Mouse (Mus musculus) limb, embryonic 11.5 days (tissue): ENCODE data around the gene Acvr2b. TPM values are rescaled to one million over a fixed set of nuclear protein-coding genes. Genes with fewer than 3 reads are reported as not detected.

Experiments
- ATAC-seq: fragments of 200-750 bp; cut with Nextera tagmentation; 2 replicates; pipeline ENCODE4 v1.8.0; 2017; ENCODE audit warnings: low read depth; ENCODE audit not compliant: insufficient number of reproducible peaks, low FRiP score, low TSS enrichment
- DNase-seq: peaks from one replicate; pipeline ENCODE4 v3.0.0-alpha.2; 2015; ENCODE audit warnings: low spot score
- H3K27ac ChIP-seq: fragments of 300-500 bp; sonication (generic); replicated peaks from 2 replicates; pipeline ENCODE4 v1.5.1; 2014; ENCODE audit warnings: low read depth, mild to moderate bottlenecking, low read length
- H3K27me3 ChIP-seq: fragments of 300-500 bp; sonication (generic); 2 replicates; pipeline ENCODE4 v1.6.1; 2014; ENCODE audit warnings: mild to moderate bottlenecking, low read length, mixed read lengths; ENCODE audit not compliant: control insufficient read depth, insufficient read depth
- H3K36me3 ChIP-seq: fragments of 300-500 bp; sonication (generic); 2 replicates; pipeline ENCODE4 v1.6.1; 2014; ENCODE audit warnings: mild to moderate bottlenecking, low read length, moderate library complexity, mixed read lengths; ENCODE audit not compliant: control insufficient read depth, insufficient read depth
- H3K4me1 ChIP-seq: fragments of 300-500 bp; sonication (generic); 2 replicates; pipeline ENCODE4 v1.6.1; 2014; ENCODE audit warnings: low read length, mixed read lengths; ENCODE audit not compliant: control insufficient read depth, insufficient read depth
- H3K4me2 ChIP-seq: fragments of 300-500 bp; sonication (generic); 2 replicates; pipeline ENCODE4 v1.6.1; 2014; ENCODE audit warnings: low read depth, mild to moderate bottlenecking, moderate library complexity; ENCODE audit not compliant: severe bottlenecking
- H3K4me3 ChIP-seq: fragments of 300-500 bp; sonication (generic); 2 replicates; pipeline ENCODE4 v1.5.1; 2014; ENCODE audit warnings: low read depth, low read length
- H3K9ac ChIP-seq: fragments of 300-500 bp; sonication (generic); 2 replicates; pipeline ENCODE4 v1.6.1; 2014; ENCODE audit warnings: mild to moderate bottlenecking, low read length
- H3K9me3 ChIP-seq: fragments of 300-500 bp; sonication (generic); 2 replicates; pipeline ENCODE4 v1.6.1; 2016; ENCODE audit warnings: low read length; ENCODE audit not compliant: control insufficient read depth
- WGBS: fragments of 180-500 bp; shearing (Covaris S2); extraction: QIAGEN DNeasy Blood & Tissue Kit; methylation state at CpG from one replicate; pipeline ENCODE4 v1.1.7; 2014; 5-methylcytosine and 5-hydroxymethylcytosine counted together
- polyA plus RNA-seq: library from polyadenylated mRNA; unstranded; fragments of >200 nt; fragmentation: Nextera tagmentation; extraction: Ambion mirVana; gene quantifications from 2 replicates; pipeline ENCODE4 v1.2.1, GENCODE M21; 2014

Acvr2b gene
- polyA plus RNA-seq, 1 experiment from 2014 or later = 62.0 TPM

- no peak for DNase-seq
- no peak for ATAC-seq
- Histone ChIP-seq H3K27me3 (no peaks in the 10 kb centered on the region), H3K4me1 (peaks cover 4% of the 10 kb centered on the region), H3K4me3 (no peak overlapping the region), H3K27ac (no peak overlapping the region), H3K9ac (no peak overlapping the region), H3K36me3 (peaks cover 5% of the 10 kb centered on the region; the same call in 1 of the 2 replicates), H3K4me2 (no peak overlapping the region), H3K9me3 (no peaks in the 10 kb centered on the region)
- WGBS = 74% methylated on average over 8 of the region's 8 CpGs
These were observed 67.9 kb downstream of the Acvr2b start for GRCm38 (mm10) chr9:119469691-119470353.

GRCm38 (mm10) chr9:119472412-119472918 lies 70.5 kb downstream of the Acvr2b start:
- Histone ChIP-seq H3K9ac (no peak overlapping the region), H3K4me2 (no peak overlapping the region), H3K27ac (no peak overlapping the region), H3K27me3 (no peaks in the 10 kb centered on the region), H3K4me3 (no peak overlapping the region), H3K4me1 (peaks cover 4% of the 10 kb centered on the region), H3K36me3 (no peaks in the 10 kb centered on the region; the same call in 1 of the 2 replicates), H3K9me3 (no peaks in the 10 kb centered on the region)
- DNase-seq (no peak), ATAC-seq (no peak)
- 83% methylated on average over 11 of the region's 11 CpGs for whole genome bisulfite sequencing

DNA sequence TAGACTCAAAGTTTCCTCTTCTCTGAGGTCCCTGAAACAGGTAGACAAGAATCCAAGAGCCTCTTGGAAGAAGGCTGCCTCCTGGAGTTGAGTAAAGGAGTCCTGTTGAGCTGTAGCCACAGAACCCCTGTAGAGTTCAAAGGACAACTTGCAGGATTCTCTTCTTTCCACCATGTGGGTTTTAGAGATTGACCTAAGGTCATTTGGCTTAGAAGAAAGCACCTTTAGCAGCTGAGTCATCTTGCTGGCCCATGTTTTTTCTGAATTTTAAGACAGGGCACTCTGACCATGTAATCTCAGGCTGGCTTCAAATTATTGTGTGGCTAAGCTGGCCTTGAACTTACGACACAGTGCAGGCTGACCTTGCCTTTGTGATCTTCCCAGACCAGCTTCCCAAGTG lies 71.1 kb downstream of the Acvr2b start:
- H3K36me3 ChIP-seq = no peaks in the 10 kb centered on the region; the same call in 1 of the 2 replicates
- H3K4me1 ChIP-seq = peaks cover 8% of the 10 kb centered on the region
- WGBS = 82% methylated on average over 1 of the region's 1 CpGs
- no peak overlapping the region for H3K27ac ChIP-seq
- ATAC-seq (no peak), DNase-seq (no peak)
- H3K9me3 ChIP-seq = no peaks in the 10 kb centered on the region
- no peaks in the 10 kb centered on the region for H3K27me3 ChIP-seq
- H3K4me3 ChIP-seq = no peak overlapping the region
- H3K9ac ChIP-seq = no peak overlapping the region
- H3K4me2 ChIP-seq = no peak overlapping the region

GRCm38 (mm10) chr9:119473608-119474164 lies 71.8 kb downstream of the Acvr2b start:
- 86% methylated on average over 9 of the region's 9 CpGs for WGBS
- Histone ChIP-seq H3K27me3 (no peaks in the 10 kb centered on the region), H3K4me1 (peaks cover 12% of the 10 kb centered on the region), H3K27ac (no peak overlapping the region), H3K36me3 (no peaks in the 10 kb centered on the region; the same call in 1 of the 2 replicates), H3K4me3 (no peak overlapping the region), H3K9me3 (no peaks in the 10 kb centered on the region), H3K4me2 (no peak overlapping the region), H3K9ac (no peak overlapping the region)
- DNase-seq = no peak
- ATAC-seq = no peak

DNA sequence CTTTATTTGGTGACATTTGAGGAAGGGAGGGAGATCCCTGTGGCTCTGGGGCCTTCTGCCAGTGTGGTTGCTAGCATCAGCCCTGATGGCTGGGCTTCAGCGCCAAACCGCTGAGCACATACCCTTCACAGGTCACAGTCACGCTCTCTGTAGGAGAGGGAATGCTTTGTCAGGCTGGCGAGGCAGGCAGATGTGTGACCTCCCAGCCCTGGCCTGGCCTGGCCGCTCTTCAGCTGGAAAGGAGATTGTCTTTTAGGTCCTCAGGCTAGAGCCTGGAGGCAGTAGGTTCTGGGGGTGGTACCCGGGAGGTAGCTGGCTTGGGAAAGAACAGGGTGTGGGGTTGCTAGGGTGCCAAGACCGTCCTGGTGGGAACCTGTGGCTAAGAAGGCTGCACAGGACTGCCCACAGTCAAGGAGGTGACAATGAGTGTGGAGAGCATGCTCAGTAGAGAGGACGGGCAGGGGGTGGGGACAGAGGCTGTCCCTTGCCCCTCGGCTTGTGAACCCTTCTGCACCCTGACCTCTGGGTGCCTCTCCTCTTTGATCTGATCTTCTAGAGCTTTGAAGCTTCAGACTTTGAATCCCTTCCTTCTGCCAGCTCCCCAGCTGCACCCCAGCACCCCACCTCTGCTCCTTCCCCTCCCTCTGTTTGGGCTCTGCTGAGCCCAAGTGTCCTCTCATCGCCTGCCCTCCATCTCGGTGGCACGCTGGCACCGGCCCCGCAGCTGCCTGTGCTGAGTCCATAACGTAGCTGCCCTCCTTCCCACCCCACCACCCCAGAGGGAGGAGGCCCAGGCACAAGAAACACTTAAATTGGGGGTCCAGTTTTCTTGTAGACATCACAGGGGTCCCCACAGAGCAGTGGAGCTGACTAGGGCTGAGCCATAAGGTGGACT lies 73.0 kb downstream of the Acvr2b start:
- no peak for ATAC-seq

GRCm38 (mm10) chr9:119477754-119478153 lies 75.8 kb downstream of the Acvr2b start:
- Histone ChIP-seq H3K36me3 (no peaks in the 10 kb centered on the region), H3K9ac (peak overlapping the region; percentile 27; the same call in 1 of the 2 replicates), H3K27ac (0 out of 2 replicates have a peak overlapping the region, but pooled peaks have one; percentile 14), H3K27me3 (no peaks in the 10 kb centered on the region), H3K9me3 (no peaks in the 10 kb centered on the region), H3K4me3 (no peak overlapping the region), H3K4me2 (no peak overlapping the region), H3K4me1 (peaks cover 12% of the 10 kb centered on the region)
- ATAC-seq (no peak), DNase-seq (peak; percentile 36)
- 16% methylated on average over 6 of the region's 6 CpGs for WGBS

More for the DNA sequence above, 73.0 kb downstream of the Acvr2b start:
- WGBS = 54% methylated on average over 15 of the region's 15 CpGs
- no peak overlapping the region for H3K27ac ChIP-seq
- no peaks in the 10 kb centered on the region for H3K36me3 ChIP-seq
- no peaks in the 10 kb centered on the region for H3K9me3 ChIP-seq
- H3K4me1 ChIP-seq = peaks cover 12% of the 10 kb centered on the region
- H3K9ac ChIP-seq = no peak overlapping the region
- DNase-seq = no peak
- no peaks in the 10 kb centered on the region for H3K27me3 ChIP-seq
- H3K4me3 ChIP-seq = no peak overlapping the region
- no peak overlapping the region for H3K4me2 ChIP-seq

GRCm38 (mm10) chr9:119478345-119478744 lies 76.4 kb downstream of the Acvr2b start:
- H3K9me3 ChIP-seq = no peaks in the 10 kb centered on the region
- 80% methylated on average over 11 of the region's 11 CpGs for WGBS
- ATAC-seq = no peak
- no peaks in the 10 kb centered on the region for H3K27me3 ChIP-seq
- no peak overlapping the region for H3K27ac ChIP-seq
- DNase-seq = no peak
- no peak overlapping the region for H3K4me3 ChIP-seq
- H3K9ac ChIP-seq = no peak overlapping the region
- H3K36me3 ChIP-seq = no peaks in the 10 kb centered on the region
- H3K4me2 ChIP-seq = no peak overlapping the region
- peaks cover 12% of the 10 kb centered on the region for H3K4me1 ChIP-seq

- Histone ChIP-seq H3K4me2 (no peak overlapping the region), H3K4me3 (no peak overlapping the region), H3K27ac (no peak overlapping the region), H3K9me3 (no peaks in the 10 kb centered on the region), H3K9ac (no peak overlapping the region), H3K4me1 (peaks cover 11% of the 10 kb centered on the region), H3K36me3 (no peaks in the 10 kb centered on the region), H3K27me3 (no peaks in the 10 kb centered on the region)
- ATAC-seq = no peak
- 58% methylated on average over 8 of the region's 8 CpGs for WGBS
- no peak for DNase-seq
These were observed 77.4 kb downstream of the Acvr2b start for GRCm38 (mm10) chr9:119479297-119479696.
